Mouse (Mus musculus): ENCODE data around the gene Arhgap22. TPM values are rescaled to one million over a fixed set of nuclear protein-coding genes. Genes with fewer than 3 reads are reported as not detected.

The Arhgap22 gene
- polyA plus RNA-seq, 1 experiment from 2014 or later: 4.9 TPM

- H3K9me3 ChIP-seq: no peaks in the 10 kb centered on the region
- H3K27ac ChIP-seq (replicated peaks): no peak overlapping the region
- H3K4me1 ChIP-seq: no peaks in the 10 kb centered on the region
- H3K27me3 ChIP-seq (replicated peaks; ENCODE audit: low read depth, poor library complexity, severe bottlenecking): no peaks in the 10 kb centered on the region
- peaks cover 39% of the 10 kb centered on the region for H3K36me3 ChIP-seq (replicated peaks)
- WGBS: 94% methylated on average over 1 of the region's 1 CpGs
- DNase-seq (ENCODE audit: low spot score): no peak
- no peak overlapping the region for H3K4me3 ChIP-seq
Observed at GRCm38 (mm10) chr14:33402331-33402730, 188.5 kb downstream of the Arhgap22 start.

- DNase-seq (ENCODE audit: low spot score): no peak
- no peak overlapping the region for H3K27ac ChIP-seq (replicated peaks)
- H3K36me3 ChIP-seq (replicated peaks): peaks cover 11% of the 10 kb centered on the region
- H3K27me3 ChIP-seq (replicated peaks; ENCODE audit: low read depth, poor library complexity, severe bottlenecking): no peaks in the 10 kb centered on the region
- no peaks in the 10 kb centered on the region for H3K9me3 ChIP-seq
- H3K4me1 ChIP-seq: peaks cover under 1% of the 10 kb centered on the region
- 80% methylated on average over 1 of the region's 1 CpGs for WGBS
- H3K4me3 ChIP-seq: no peak overlapping the region
Observed at GRCm38 (mm10) chr14:33415746-33416145, 201.9 kb downstream of the Arhgap22 start.

GRCm38 (mm10) chr14:33418311-33418909 lies 204.6 kb downstream of the Arhgap22 start:
- H3K27me3 ChIP-seq (replicated peaks; ENCODE audit: low read depth, poor library complexity, severe bottlenecking): no peaks in the 10 kb centered on the region
- no peak overlapping the region for H3K27ac ChIP-seq (replicated peaks)
- DNase-seq (ENCODE audit: low spot score): no peak
- H3K4me3 ChIP-seq: no peak overlapping the region
- H3K4me1 ChIP-seq: peaks cover 4% of the 10 kb centered on the region
- 95% methylated on average over 3 of the region's 3 CpGs for WGBS
- H3K9me3 ChIP-seq: no peaks in the 10 kb centered on the region
- no peaks in the 10 kb centered on the region; the same call in 1 of the 2 replicates for H3K36me3 ChIP-seq (replicated peaks)

Other genes with a start within 250 kb of the Arhgap22 start
- gene Lrrc18, start 222.6 kb upstream of the Arhgap22 start, polyA plus RNA-seq (2016; fragmentation: Nextera tagmentation; extraction: Ambion mirVana): 0.54 and 0.62 TPM in 2 replicates
- gene Wdfy4, start 28.5 kb upstream of the Arhgap22 start, polyA plus RNA-seq (2016; fragmentation: Nextera tagmentation; extraction: Ambion mirVana): 0.08 and 0.17 TPM in 2 replicates
- 18.8 and 21.2 TPM in 2 replicates for gene Mapk8, start 233.1 kb downstream of the Arhgap22 start, polyA plus RNA-seq (2016; fragmentation: Nextera tagmentation; extraction: Ambion mirVana)

Measured in embryonic facial prominence, embryonic 10.5 days (tissue).